Mouse (Mus musculus) cortical plate, adult 2 months (tissue): ENCODE results near the gene Hao1. TPM values are rescaled to one million over a fixed set of nuclear protein-coding genes. Genes with fewer than 3 reads are reported as not detected.

Source experiments
- H3K27ac ChIP-seq: fragments of 200-500 bp; 2 replicates; pipeline ENCODE4 v1.5.1; 2012; ENCODE audit warnings: low read length, control low read depth, inconsistent platforms; ENCODE audit not compliant: insufficient read depth
- H3K4me1 ChIP-seq: fragments of 200-500 bp; 2 replicates; pipeline ENCODE4 v1.6.1; 2011; ENCODE audit warnings: low read length; ENCODE audit not compliant: control insufficient read depth, insufficient read depth
- H3K4me3 ChIP-seq: fragments of 200-500 bp; 2 replicates; pipeline ENCODE4 v1.5.1; 2011; ENCODE audit warnings: mild to moderate bottlenecking, low read length, control low read depth; ENCODE audit not compliant: insufficient read depth
- CTCF ChIP-seq: fragments of 200-500 bp; IDR thresholded peaks from 2 replicates; pipeline ENCODE4 v1.5.1; 2011; ENCODE audit warnings: mild to moderate bottlenecking, control low read depth, low read length; ENCODE audit not compliant: insufficient read depth; ENCODE audit errors: extremely low read depth
- POLR2A ChIP-seq: fragments of 200-500 bp; IDR thresholded peaks from 2 replicates; pipeline ENCODE4 v1.6.1; 2011; ENCODE audit warnings: mild to moderate bottlenecking, low read length, control low read depth; ENCODE audit not compliant: insufficient read depth; ENCODE audit errors: extremely low read depth
- polyA plus RNA-seq: library from polyadenylated mRNA; depleted of rRNA; stranded (reverse); fragments of >200 nt; gene quantifications from 2 replicates; pipeline ENCODE4 v1.2.3, GENCODE M21; 2012

Hao1 gene
- polyA plus RNA-seq, 1 experiment: 0.04 TPM

DNA sequence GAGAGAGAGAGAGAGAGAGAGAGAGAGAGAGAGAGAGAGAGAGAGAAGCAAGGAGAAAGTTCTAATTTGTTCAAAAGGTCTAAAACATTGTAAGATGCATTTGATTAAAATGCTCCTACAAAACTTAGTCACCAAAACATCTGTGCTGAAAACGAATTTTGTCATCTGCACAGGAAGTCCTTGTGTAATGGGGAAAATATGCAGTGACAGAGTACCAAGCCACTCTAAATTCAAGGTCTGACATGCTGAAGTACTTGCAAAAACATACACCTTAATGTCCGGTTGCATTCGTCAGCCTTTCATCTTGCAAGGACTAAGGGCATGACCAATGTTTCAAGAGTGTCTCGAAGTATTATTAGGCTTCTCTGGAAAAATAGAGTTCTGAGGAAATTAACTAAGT is 15.7 kb downstream of the Hao1 start:
- Histone ChIP-seq H3K27ac (no peak overlapping the region), H3K4me1 (no peaks in the 10 kb centered on the region), H3K4me3 (no peak overlapping the region)
- no peak for TF ChIP-seq CTCF
- no peak for TF ChIP-seq POLR2A

DNA sequence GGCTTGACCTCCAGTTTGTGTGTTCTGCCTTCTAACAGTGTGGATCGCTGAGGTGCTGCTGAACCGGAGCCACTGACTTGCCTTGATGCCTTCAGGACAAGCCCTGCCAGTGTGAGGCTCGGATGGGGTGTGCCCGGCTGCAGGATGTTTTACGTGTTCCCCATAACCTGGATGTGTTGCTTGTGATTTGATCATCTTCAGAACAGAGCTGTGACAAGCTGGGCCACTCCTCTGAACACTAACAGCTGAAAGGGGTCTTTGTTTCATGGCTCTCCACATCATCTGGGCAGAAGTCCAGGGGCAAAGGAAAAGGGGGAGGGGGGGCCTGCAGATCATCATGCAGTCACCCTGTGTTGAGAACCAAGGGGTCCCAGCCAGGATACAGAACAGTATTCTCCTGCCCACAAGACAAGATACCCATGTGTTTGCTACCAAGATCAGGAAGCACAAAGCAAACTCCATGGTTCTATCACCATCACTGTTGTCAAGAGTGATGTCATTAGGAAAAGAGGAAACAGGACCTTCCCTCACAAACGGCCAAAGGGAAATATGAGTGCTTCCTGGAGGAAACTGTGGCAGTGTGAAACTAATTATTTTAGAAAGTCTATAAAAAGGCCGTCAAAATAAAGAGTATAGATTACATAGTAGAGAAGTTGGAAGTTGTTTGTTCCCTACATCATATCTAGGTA is 25.9 kb downstream of the Hao1 start:
- no peak for TF ChIP-seq POLR2A
- no peak for TF ChIP-seq CTCF
- Histone ChIP-seq H3K4me3 (no peak overlapping the region), H3K27ac (no peak overlapping the region), H3K4me1 (no peaks in the 10 kb centered on the region)

GRCm38 (mm10) chr2:134527419-134528114 is 26.6 kb downstream of the Hao1 start:
- Histone ChIP-seq H3K4me1 (no peaks in the 10 kb centered on the region), H3K27ac (no peak overlapping the region), H3K4me3 (no peak overlapping the region)
- no peak for TF ChIP-seq POLR2A

DNA sequence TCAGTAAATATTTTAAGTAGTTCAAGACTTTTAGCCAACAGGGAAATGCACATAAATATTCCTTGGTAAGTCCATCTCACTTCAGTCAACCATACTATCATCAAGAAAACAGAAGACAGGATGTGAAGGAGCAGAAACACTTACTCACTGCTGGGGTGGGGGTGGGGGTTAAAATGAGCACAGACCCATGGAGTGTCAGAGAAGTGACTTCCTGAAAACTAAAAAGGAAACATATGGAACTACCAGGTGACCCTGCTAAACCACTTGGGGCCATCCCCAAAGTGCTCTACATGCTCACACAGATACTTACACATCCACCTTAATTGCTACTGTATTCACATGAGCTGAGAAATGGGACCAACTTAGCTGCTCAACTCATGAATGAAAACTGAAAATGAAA is 36.1 kb downstream of the Hao1 start:
- Histone ChIP-seq H3K27ac (no peak overlapping the region), H3K4me3 (no peak overlapping the region), H3K4me1 (no peaks in the 10 kb centered on the region)
- no peak for TF ChIP-seq POLR2A
- TF ChIP-seq CTCF: no peak

DNA sequence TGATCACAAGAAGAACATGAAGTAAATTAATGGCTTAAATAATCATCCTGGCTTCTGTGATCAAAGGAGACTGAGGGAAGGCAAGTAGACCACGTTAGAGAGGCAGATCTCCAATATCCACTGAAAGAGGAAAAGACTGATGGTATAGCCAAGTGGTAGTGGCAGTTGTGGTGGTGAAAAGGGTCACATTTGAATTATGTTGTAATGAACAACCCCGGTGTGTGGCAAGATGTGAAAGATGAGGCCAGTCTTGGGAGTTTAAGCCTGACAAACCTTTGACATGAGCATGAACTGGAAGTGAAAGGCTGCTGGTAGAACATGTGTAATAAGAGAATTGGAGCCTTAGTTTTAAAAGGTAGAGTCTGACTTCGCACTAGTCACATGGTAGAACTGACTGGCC is 54.4 kb downstream of the Hao1 start:
- Histone ChIP-seq H3K4me3 (no peak overlapping the region), H3K4me1 (no peaks in the 10 kb centered on the region), H3K27ac (no peak overlapping the region)
- no peak for TF ChIP-seq POLR2A
- TF ChIP-seq CTCF: no peak

- Histone ChIP-seq H3K27ac (no peak overlapping the region), H3K4me3 (no peak overlapping the region), H3K4me1 (no peaks in the 10 kb centered on the region)
- TF ChIP-seq POLR2A (no peak), CTCF (no peak)
Measured at GRCm38 (mm10) chr2:134498450-134498849, 55.7 kb downstream of the Hao1 start.

DNA sequence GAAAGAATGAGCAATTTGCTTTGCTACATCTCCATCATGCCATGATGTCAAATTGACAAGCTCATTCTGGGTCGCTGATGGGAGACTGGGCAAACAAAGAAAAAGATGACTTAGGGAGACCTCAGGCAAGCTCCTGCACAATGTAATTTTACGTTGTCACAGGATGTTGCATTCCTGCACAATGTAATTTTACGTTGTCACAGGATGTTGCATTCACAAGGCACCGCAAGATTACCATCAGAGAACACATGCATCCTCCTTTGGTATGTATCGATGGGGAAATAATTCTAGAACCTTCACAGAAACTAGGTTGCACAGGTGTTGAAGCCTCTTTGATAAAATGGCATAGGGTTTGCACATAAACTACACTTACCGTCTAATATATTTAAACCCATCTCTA is 65.5 kb downstream of the Hao1 start:
- H3K4me3 ChIP-seq: no peak overlapping the region
- no peaks in the 10 kb centered on the region for H3K4me1 ChIP-seq
- no peak overlapping the region for H3K27ac ChIP-seq
- no peak for TF ChIP-seq CTCF
- no peak for TF ChIP-seq POLR2A

- TF ChIP-seq CTCF: no peak
- no peak for TF ChIP-seq POLR2A
- Histone ChIP-seq H3K4me3 (no peak overlapping the region), H3K4me1 (no peaks in the 10 kb centered on the region), H3K27ac (no peak overlapping the region)
Measured at GRCm38 (mm10) chr2:134486055-134486834, 67.9 kb downstream of the Hao1 start.

- Histone ChIP-seq H3K4me3 (no peak overlapping the region), H3K4me1 (no peaks in the 10 kb centered on the region), H3K27ac (no peak overlapping the region)
- TF ChIP-seq CTCF (peak; percentile 52), POLR2A (no peak)
Measured at GRCm38 (mm10) chr2:134482683-134483082, 71.5 kb downstream of the Hao1 start.
